Mouse (Mus musculus) thymus, adult 2 months (tissue): ENCODE results near the gene Plcg2.

ENCODE experiments used
- CTCF ChIP-seq: fragments of 200-500 bp; IDR thresholded peaks from 2 replicates; pipeline ENCODE4 v1.5.1; 2012; ENCODE audit warnings: mild to moderate bottlenecking, control low read depth, low read length, moderate library complexity, borderline replicate concordance; ENCODE audit not compliant: control insufficient read depth, poor library complexity, insufficient read depth; ENCODE audit errors: extremely low read depth
- POLR2A ChIP-seq: fragments of 200-500 bp; IDR thresholded peaks from 2 replicates; pipeline ENCODE4 v1.6.1; 2012; ENCODE audit warnings: mild to moderate bottlenecking, low read length, control low read depth, moderate library complexity; ENCODE audit not compliant: control insufficient read depth, poor library complexity, insufficient read depth; ENCODE audit errors: extremely low read depth

- TF ChIP-seq POLR2A: no peak
- no peak for TF ChIP-seq CTCF
These were observed 186.4 kb downstream of the Plcg2 start for GRCm38 (mm10) chr8:117684504-117684903.
